Mouse (Mus musculus) adrenal gland, postnatal 25 days (tissue): ENCODE results near the gene Ugt2a3. TPM values are rescaled to one million over a fixed set of nuclear protein-coding genes. Genes with fewer than 3 reads are reported as not detected.
"Not testable (repeated sequence)": the region's sequence is repeated elsewhere in the genome, so short reads cannot be mapped to it uniquely, and the experiment has no call there.

Experiments used
- DNase-seq: peaks from one replicate; pipeline ENCODE4 v3.0.0; 2021; ENCODE audit warnings: mixed read lengths
- long read RNA-seq: library from polyadenylated mRNA; stranded (forward); transcript quantifications from one replicate; pipeline ENCODE4 v2.0.0, GENCODE M21; 2021
- total RNA-seq: library from RNA; stranded (reverse); gene quantifications from 2 replicates; pipeline ENCODE4 v1.2.3, GENCODE M21; 2021

Gene Ugt2a3
- total RNA-seq, result 0.86 TPM in 1 of 2 replicates, not detected in the other
- long read RNA-seq, transcript Ugt2a3-201 (6 exons, 2,117 nt), result major isoform, 49 of 56 reads
- long read RNA-seq, partial matches to known transcripts, result 0 of 56 reads
- long read RNA-seq, other reads (novel, unspliced or antisense), result 7 of 56 reads

GRCm38 (mm10) chr5:87336961-87337697 lies at the start of gene Ugt2a3:
TSS of gene Ugt2a3 (minus strand) at chr5:87337195.
- DNase-seq, result no peak

GRCm38 (mm10) chr5:87380234-87380633 lies 43.2 kb upstream of the Ugt2a3 start:
- no peak for DNase-seq

- no peak for DNase-seq
Observed at GRCm38 (mm10) chr5:87379825-87380224, 42.8 kb upstream of the Ugt2a3 start.

GRCm38 (mm10) chr5:87375874-87376383 lies 38.9 kb upstream of the Ugt2a3 start:
- DNase-seq, result no peak

GRCm38 (mm10) chr5:87373502-87373863 lies 36.5 kb upstream of the Ugt2a3 start:
- no peak for DNase-seq

- DNase-seq, result not testable (repeated sequence)
Observed at GRCm38 (mm10) chr5:87372788-87373501, 36.0 kb upstream of the Ugt2a3 start.

GRCm38 (mm10) chr5:87350350-87350749 lies 13.4 kb upstream of the Ugt2a3 start:
- no peak for DNase-seq

GRCm38 (mm10) chr5:87349150-87349549 lies 12.2 kb upstream of the Ugt2a3 start:
- not testable (repeated sequence) for DNase-seq

- not testable (repeated sequence) for DNase-seq
Observed at GRCm38 (mm10) chr5:87347479-87348078, 10.6 kb upstream of the Ugt2a3 start.

GRCm38 (mm10) chr5:87340461-87340860 lies 3.5 kb upstream of the Ugt2a3 start:
- DNase-seq, result no peak

- DNase-seq, result no peak
Observed at GRCm38 (mm10) chr5:87335199-87335598, 1.8 kb downstream of the Ugt2a3 start.

- DNase-seq, result no peak
Observed at GRCm38 (mm10) chr5:87333584-87333983, 3.4 kb downstream of the Ugt2a3 start.

GRCm38 (mm10) chr5:87311392-87311791 lies 25.6 kb downstream of the Ugt2a3 start:
- no peak for DNase-seq

GRCm38 (mm10) chr5:87286180-87286579 lies 50.8 kb downstream of the Ugt2a3 start:
- not testable (repeated sequence) for DNase-seq

GRCm38 (mm10) chr5:87275986-87276385 lies 61.0 kb downstream of the Ugt2a3 start:
- DNase-seq, result not testable (repeated sequence)

- DNase-seq, result no peak
Observed at GRCm38 (mm10) chr5:87275581-87275980, 61.4 kb downstream of the Ugt2a3 start.

Other genes with a start within 250 kb of the Ugt2a3 start
- 3.7 TPM in 1 of 2 replicates, not detected in the other for gene Ugt2b36, start 244.6 kb downstream of the Ugt2a3 start, total RNA-seq
- gene Ugt2b5, start 196.9 kb downstream of the Ugt2a3 start, total RNA-seq, result 2.5 TPM in 1 of 2 replicates, not detected in the other
- gene Ugt2b37, start 82.4 kb downstream of the Ugt2a3 start, total RNA-seq, result not detected in 2 replicates
- not detected in 2 replicates for gene Ugt2b38, start 87.0 kb upstream of the Ugt2a3 start, total RNA-seq
- gene Ugt2a2, start 145.1 kb upstream of the Ugt2a3 start, total RNA-seq, result not detected in 2 replicates
- not detected in 2 replicates for gene Gm43638, start 149.6 kb upstream of the Ugt2a3 start, total RNA-seq
- not detected in 2 replicates for gene Ugt2a1, start 153.7 kb upstream of the Ugt2a3 start, total RNA-seq
- gene Sult1b1, start 201.0 kb upstream of the Ugt2a3 start, total RNA-seq, result not detected in 2 replicates
- gene Sult1d1, start 231.8 kb upstream of the Ugt2a3 start, total RNA-seq, result 0.76 TPM in 1 of 2 replicates, not detected in the other